Mouse (Mus musculus) liver, adult 2 months (tissue): ENCODE measurements around the gene Mansc1.

Experiments
- CTCF ChIP-seq: fragments of 200-500 bp; IDR thresholded peaks from 2 replicates; pipeline ENCODE4 v1.5.1; 2011; ENCODE audit warnings: low read depth, low read length, control low read depth
- POLR2A ChIP-seq: fragments of 200-500 bp; IDR thresholded peaks from 2 replicates; pipeline ENCODE4 v1.6.1; 2011; ENCODE audit warnings: low read length, control low read depth; ENCODE audit not compliant: insufficient read depth; ENCODE audit errors: extremely low read depth

DNA sequence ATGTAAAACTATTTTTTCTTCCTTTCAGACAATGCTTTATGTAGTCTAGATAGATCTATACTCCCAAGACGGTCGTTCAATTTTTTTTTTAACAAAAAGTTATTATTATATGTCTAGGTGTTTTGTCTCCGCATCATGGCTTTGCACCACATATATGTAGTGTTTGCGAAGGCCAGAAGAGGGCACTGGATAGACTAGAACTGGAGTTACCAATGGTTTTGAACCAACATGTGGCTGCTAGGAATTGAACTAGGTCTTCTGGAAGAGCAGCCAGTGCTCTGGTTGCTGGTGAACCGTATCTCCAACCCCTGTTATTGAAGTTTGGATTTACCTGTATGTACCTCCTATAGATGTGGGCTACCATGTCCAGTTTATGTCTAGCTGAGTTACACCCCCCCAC lies 11.0 kb upstream of the Mansc1 start:
- TF ChIP-seq POLR2A: no peak
- no peak for TF ChIP-seq CTCF
